Comparison of ENCODE assay signal across 8 mouse cellular contexts in genomic region chr11:109425392-109426271, GRCm38 (mm10). TPM values are rescaled to one million over a fixed set of nuclear protein-coding genes. Genes with fewer than 3 reads are reported as not detected.
DNase-seq lines count a peak whose midpoint lies in the region; ATAC-seq and TF ChIP-seq lines count a peak whose summit lies in the region.

Gene Amz2, plus strand, starts transcription at chr11:109425946.

- under 1% methylated on average over 63 of the region's 65 CpGs for whole genome bisulfite sequencing in forebrain, embryonic 13.5 days
- WGBS in large intestine, adult 2 months = under 1% methylated on average over 65 of the region's 65 CpGs
- 1% methylated on average over 65 of the region's 65 CpGs for WGBS in liver, postnatal 0 days (ENCODE audit: insufficient replicate concordance)
- under 1% methylated on average over 64 of the region's 65 CpGs for WGBS in neural tube, embryonic 14.5 days

- DNase-seq in heart, postnatal 10 days = peak; percentile 99 to 100
- DNase-seq in large intestine, adult 2 months (ENCODE audit: low read depth, low spot score) = peak; percentile 96
- peak; percentile 100 for DNase-seq in liver, postnatal 0 days
- peak; percentile 100 for DNase-seq in testis, postnatal 10 days (ENCODE audit: low spot score)

- peak within 1 kb of the TSS; percentile 69 for H3K4me2 ChIP-seq in forebrain, embryonic 13.5 days
- H3K4me2 ChIP-seq in liver, postnatal 0 days (ENCODE audit: low read depth, low read length) = peak within 1 kb of the TSS; percentile 82
- peak within 1 kb of the TSS; percentile 58 for H3K4me2 ChIP-seq in neural tube, embryonic 14.5 days (ENCODE audit: low read depth, low read length)

- TF ChIP-seq EP300 in ES-Bruce4 (IDR thresholded peaks at IDR 0.05; ENCODE audit: insufficient read depth, low read depth, low read length) = peak; percentile 17; the same call in 1 of the 2 replicates
- peak; percentile 65 for TF ChIP-seq EP300 in liver, postnatal 0 days (IDR thresholded peaks at IDR 0.05; ENCODE audit: low read depth)

- H3K9me3 ChIP-seq in ES-Bruce4 (replicated peaks; ENCODE audit: control insufficient read depth, insufficient read depth, low read length, poor library complexity, severe bottlenecking) = peaks cover 4% of the 10 kb centered on the region; the same call in 1 of the 2 replicates
- 0 out of 2 replicates have a peak, but pooled peaks cover 5% of the 10 kb centered on the region for H3K9me3 ChIP-seq in forebrain, embryonic 13.5 days (replicated peaks)
- H3K9me3 ChIP-seq in liver, postnatal 0 days (ENCODE audit: low read length) = no peaks in the 10 kb centered on the region
- no peaks in the 10 kb centered on the region for H3K9me3 ChIP-seq in neural tube, embryonic 14.5 days (ENCODE audit: control insufficient read depth, low read length)

- H3K27me3 ChIP-seq in ES-Bruce4 (ENCODE audit: control insufficient read depth, insufficient read depth, low read length, poor library complexity, severe bottlenecking) = no peaks in the 10 kb centered on the region
- H3K27me3 ChIP-seq in forebrain, embryonic 13.5 days = no peaks in the 10 kb centered on the region
- H3K27me3 ChIP-seq in liver, postnatal 0 days (ENCODE audit: insufficient read depth, low read length) = no peaks in the 10 kb centered on the region
- H3K27me3 ChIP-seq in neural tube, embryonic 14.5 days (ENCODE audit: control insufficient read depth, insufficient read depth, low read length) = no peaks in the 10 kb centered on the region

- H3K27ac ChIP-seq in ES-Bruce4 (ENCODE audit: insufficient read depth, low read length) = peak within 1 kb of the TSS; percentile 31
- H3K27ac ChIP-seq in forebrain, embryonic 13.5 days = peak within 1 kb of the TSS; percentile 87
- peak within 1 kb of the TSS; percentile 89 for H3K27ac ChIP-seq in liver, postnatal 0 days (ENCODE audit: low read depth)
- H3K27ac ChIP-seq in neural tube, embryonic 14.5 days (ENCODE audit: low read depth, low read length) = peak within 1 kb of the TSS; percentile 67

- peak; percentile 92 for TF ChIP-seq CTCF in ES-Bruce4 (IDR thresholded peaks at IDR 0.05; ENCODE audit: low read depth, low read length)
- peak; percentile 98 for TF ChIP-seq CTCF in liver, postnatal 0 days (IDR thresholded peaks at IDR 0.05; ENCODE audit: low read depth)

- peak within 1 kb of the TSS; percentile 90 for H3K4me3 ChIP-seq in ES-Bruce4 (ENCODE audit: low read depth, low read length)
- H3K4me3 ChIP-seq in forebrain, embryonic 13.5 days = peak within 1 kb of the TSS; percentile 68
- peak within 1 kb of the TSS; percentile 71 for H3K4me3 ChIP-seq in liver, postnatal 0 days (ENCODE audit: low read depth, low read length)
- peak within 1 kb of the TSS; percentile 45 for H3K4me3 ChIP-seq in neural tube, embryonic 14.5 days (ENCODE audit: low read depth, low read length)

- H3K4me1 ChIP-seq in ES-Bruce4 (ENCODE audit: control insufficient read depth, insufficient read depth, low read length) = no peaks in the 10 kb centered on the region
- H3K4me1 ChIP-seq in forebrain, embryonic 13.5 days = peaks cover 10% of the 10 kb centered on the region
- peaks cover 15% of the 10 kb centered on the region for H3K4me1 ChIP-seq in liver, postnatal 0 days (ENCODE audit: insufficient read depth)
- H3K4me1 ChIP-seq in neural tube, embryonic 14.5 days (ENCODE audit: control insufficient read depth, insufficient read depth, low read length) = 0 out of 2 replicates have a peak, but pooled peaks cover 3% of the 10 kb centered on the region

- no peak for TF ChIP-seq POLR2A in ES-Bruce4 (IDR thresholded peaks at IDR 0.05; ENCODE audit: insufficient read depth, low read length)

- intact Hi-C loops in heart, postnatal 10 days (cut with DNase I) = loop anchor here (1.0 kb wide), 1 partner anchor 94 kb away; no protein-coding TSS in a partner anchor

- ATAC-seq in cerebellum, adult (ENCODE audit: insufficient number of reproducible peaks, low FRiP score, low TSS enrichment) = peak; percentile 90
- peak; percentile 95 for ATAC-seq in forebrain, embryonic 13.5 days
- ATAC-seq in liver, postnatal 0 days = peak; percentile 93
- peak; percentile 96 for ATAC-seq in neural tube, embryonic 14.5 days (ENCODE audit: low read depth)

- peak within 1 kb of the TSS; percentile 75 for H3K9ac ChIP-seq in ES-Bruce4 (ENCODE audit: low read depth, poor library complexity, severe bottlenecking)
- peak within 1 kb of the TSS; percentile 77 for H3K9ac ChIP-seq in forebrain, embryonic 13.5 days
- H3K9ac ChIP-seq in liver, postnatal 0 days (replicated peaks) = peak within 1 kb of the TSS; percentile 73
- peak within 1 kb of the TSS; percentile 57 for H3K9ac ChIP-seq in neural tube, embryonic 14.5 days (replicated peaks; ENCODE audit: low read depth, low read length)

- peaks cover 18% of the 10 kb centered on the region for H3K36me3 ChIP-seq in ES-Bruce4 (ENCODE audit: control insufficient read depth, insufficient read depth, low read length, poor library complexity, severe bottlenecking)
- peaks cover 25% of the 10 kb centered on the region for H3K36me3 ChIP-seq in forebrain, embryonic 13.5 days (ENCODE audit: poor library complexity, severe bottlenecking)
- H3K36me3 ChIP-seq in liver, postnatal 0 days (replicated peaks; ENCODE audit: insufficient read depth, low read length) = peaks cover 17% of the 10 kb centered on the region
- peaks cover 13% of the 10 kb centered on the region; the same call in 1 of the 2 replicates for H3K36me3 ChIP-seq in neural tube, embryonic 14.5 days (ENCODE audit: control insufficient read depth, insufficient read depth, low read length)

RNA-seq across cellular contexts. Expression of gene Amz2, which starts in this region (rescaled TPM):
- 78.5 and 80.2 TPM in 2 replicates for polyA plus RNA-seq in ES-Bruce4 (2011; ENCODE audit: insufficient read depth, insufficient read length, low read depth, missing spikeins)
- polyA plus RNA-seq in forebrain, embryonic 13.5 days (2015; fragmentation: Nextera tagmentation; extraction: Ambion mirVana) = 57.6 and 58.4 TPM in 2 replicates
- 10 to 100 TPM; 42.9 to 46.8 TPM for total RNA-seq in heart, postnatal 10 days (2021)
- polyA plus RNA-seq in large intestine, adult 2 months (2012; rRNA removed) = 26.4 and 28.0 TPM in 2 replicates
- 9.4 and 11.0 TPM in 2 replicates for polyA plus RNA-seq in liver, postnatal 0 days (2015; fragmentation: Nextera tagmentation; extraction: Ambion mirVana)
- polyA plus RNA-seq in neural tube, embryonic 14.5 days (2014; fragmentation: Nextera tagmentation; extraction: Ambion mirVana) = 59.1 and 59.8 TPM in 2 replicates

Comparison
In these comparisons a context has a peak if more than half of its experiments do, and no peak if none do; other contexts are left out.
1. Peak in every context shown above with its lines: DNase-seq, ATAC-seq, H3K4me3 ChIP-seq and H3K27ac ChIP-seq.
2. H3K27ac ChIP-seq: peak in every context shown above with its lines; median percentile 89 in liver, postnatal 0 days; 87 in forebrain, embryonic 13.5 days; 67 in neural tube, embryonic 14.5 days; 31 in ES-Bruce4.